Mouse (Mus musculus) lung, postnatal 0 days (tissue): ENCODE measurements around the gene Smap2. TPM values are rescaled to one million over a fixed set of nuclear protein-coding genes. Genes with fewer than 3 reads are reported as not detected.
A peak's percentile ranks its signal among the peaks of the same experiment; 100 is the strongest.

Source experiments
- ATAC-seq: fragments of 200-750 bp; cut with Nextera tagmentation; 2 replicates; pipeline ENCODE4 v1.8.0; 2017; ENCODE audit warnings: moderate library complexity
- DNase-seq: peaks from one replicate; pipeline ENCODE4 v3.0.0-alpha.2; 2016; ENCODE audit warnings: low spot score
- H3K27ac ChIP-seq: fragments of 300-500 bp; sonication (generic); 2 replicates; pipeline ENCODE4 v1.5.1; 2014; ENCODE audit warnings: antibody characterized with exemption, mild to moderate bottlenecking, low read length, mixed read lengths
- H3K27me3 ChIP-seq: fragments of 300-500 bp; sonication (generic); replicated peaks from 2 replicates; pipeline ENCODE4 v1.6.1; 2014; ENCODE audit warnings: low read length, mixed read lengths; ENCODE audit not compliant: insufficient read depth
- H3K36me3 ChIP-seq: fragments of 300-500 bp; sonication (generic); 2 replicates; pipeline ENCODE4 v1.6.1; 2014; ENCODE audit warnings: low read length, mixed read lengths; ENCODE audit not compliant: insufficient read depth
- H3K4me1 ChIP-seq: fragments of 300-500 bp; sonication (generic); 2 replicates; pipeline ENCODE4 v1.6.1; 2014; ENCODE audit warnings: antibody characterized with exemption, low read depth, low read length, mixed read lengths; ENCODE audit not compliant: insufficient read depth
- H3K4me2 ChIP-seq: fragments of 300-500 bp; sonication (generic); replicated peaks from 2 replicates; pipeline ENCODE4 v1.6.1; 2014; ENCODE audit warnings: low read depth, mild to moderate bottlenecking, low read length, moderate library complexity, mixed read lengths
- H3K4me3 ChIP-seq: fragments of 300-500 bp; sonication (generic); 2 replicates; pipeline ENCODE4 v1.5.1; 2014; ENCODE audit warnings: low read depth, low read length
- H3K9ac ChIP-seq: fragments of 300-500 bp; sonication (generic); replicated peaks from 2 replicates; pipeline ENCODE4 v1.6.1; 2014; ENCODE audit warnings: low read depth, mild to moderate bottlenecking
- H3K9me3 ChIP-seq: fragments of 300-500 bp; sonication (generic); 2 replicates; pipeline ENCODE4 v1.6.1; 2016; ENCODE audit warnings: low read length, mixed read lengths
- CTCF ChIP-seq: IDR thresholded peaks from 2 replicates; pipeline ENCODE4 v1.5.1; 2016; ENCODE audit warnings: antibody characterized with exemption, mild to moderate bottlenecking
- EP300 ChIP-seq: IDR thresholded peaks from 2 replicates; pipeline ENCODE4 v1.6.1; 2016; ENCODE audit warnings: antibody characterized with exemption, mild to moderate bottlenecking, control low read depth
- WGBS: fragments of 180-500 bp; shearing (Covaris S2); extraction: QIAGEN DNeasy Blood & Tissue Kit; methylation state at CpG from one replicate; pipeline ENCODE4 v1.1.7; 2014; 5-methylcytosine and 5-hydroxymethylcytosine counted together
- polyA plus RNA-seq: library from polyadenylated mRNA; unstranded; fragments of >200 nt; fragmentation: Nextera tagmentation; extraction: Ambion mirVana; gene quantifications from 2 replicates; pipeline ENCODE4 v1.2.1, GENCODE M21; 2015

Gene Smap2
- polyA plus RNA-seq, 1 experiment from 2014 or later = 10.8 TPM

DNA sequence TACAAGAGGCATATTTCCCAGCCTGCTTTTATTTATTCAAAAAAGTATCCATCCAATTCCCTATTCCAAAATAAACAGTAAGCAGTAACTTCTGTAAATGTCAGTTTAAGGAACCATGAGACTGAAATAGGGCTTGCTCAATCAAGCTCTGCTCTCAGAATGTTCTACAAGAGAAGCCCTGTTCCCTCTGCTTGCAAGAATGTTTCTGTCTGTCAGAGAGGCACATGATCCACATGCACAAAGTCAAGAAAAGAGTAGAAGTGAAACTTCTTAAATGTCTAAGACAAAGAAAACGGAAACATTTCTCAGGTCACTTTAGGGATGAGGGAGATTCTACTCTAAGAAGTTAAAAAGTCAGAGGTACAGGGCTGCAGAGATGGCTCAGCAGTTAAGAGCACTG is 24.0 kb downstream of the Smap2 start:
- H3K4me2 ChIP-seq = no peak overlapping the region
- ATAC-seq (no peak), DNase-seq (peak; percentile 59)
- no peaks in the 10 kb centered on the region for H3K27me3 ChIP-seq
- H3K27ac ChIP-seq = no peak overlapping the region
- no peak overlapping the region for H3K4me3 ChIP-seq
- TF ChIP-seq EP300 = no peak
- no peak for TF ChIP-seq CTCF
- WGBS = 87% methylated on average over 1 of the region's 1 CpGs
- no peaks in the 10 kb centered on the region for H3K36me3 ChIP-seq
- H3K4me1 ChIP-seq = peaks cover 3% of the 10 kb centered on the region; the same call in 1 of the 2 replicates
- no peak overlapping the region for H3K9ac ChIP-seq
- no peaks in the 10 kb centered on the region for H3K9me3 ChIP-seq

DNA sequence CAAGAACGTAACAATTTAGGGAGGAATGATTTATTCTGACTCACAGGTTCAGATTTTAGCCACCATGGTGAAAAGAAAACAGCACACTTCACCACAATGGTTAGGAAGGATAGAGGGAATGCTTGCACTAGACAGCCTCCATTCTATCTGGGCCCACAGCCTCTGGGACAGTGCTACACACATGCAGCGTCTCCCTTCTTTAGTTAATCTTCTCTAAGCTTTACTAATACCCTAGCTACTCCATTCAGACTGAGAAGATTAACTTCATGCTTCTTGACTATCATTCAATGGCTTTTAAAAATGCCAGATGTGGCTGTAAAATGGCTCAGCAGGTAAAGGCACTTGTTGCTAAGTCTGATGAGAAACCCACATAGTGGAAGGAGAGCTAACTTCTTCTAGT is 24.8 kb downstream of the Smap2 start:
- ATAC-seq = no peak
- WGBS = 83% methylated on average over 2 of the region's 2 CpGs
- H3K4me2 ChIP-seq = no peak overlapping the region
- TF ChIP-seq CTCF (no peak), EP300 (no peak)
- H3K27ac ChIP-seq = no peak overlapping the region
- DNase-seq = no peak
- H3K9me3 ChIP-seq = no peaks in the 10 kb centered on the region
- no peak overlapping the region for H3K4me3 ChIP-seq
- H3K27me3 ChIP-seq = no peaks in the 10 kb centered on the region
- peaks cover 3% of the 10 kb centered on the region; the same call in 1 of the 2 replicates for H3K4me1 ChIP-seq
- H3K9ac ChIP-seq = no peak overlapping the region
- H3K36me3 ChIP-seq = no peaks in the 10 kb centered on the region

DNA sequence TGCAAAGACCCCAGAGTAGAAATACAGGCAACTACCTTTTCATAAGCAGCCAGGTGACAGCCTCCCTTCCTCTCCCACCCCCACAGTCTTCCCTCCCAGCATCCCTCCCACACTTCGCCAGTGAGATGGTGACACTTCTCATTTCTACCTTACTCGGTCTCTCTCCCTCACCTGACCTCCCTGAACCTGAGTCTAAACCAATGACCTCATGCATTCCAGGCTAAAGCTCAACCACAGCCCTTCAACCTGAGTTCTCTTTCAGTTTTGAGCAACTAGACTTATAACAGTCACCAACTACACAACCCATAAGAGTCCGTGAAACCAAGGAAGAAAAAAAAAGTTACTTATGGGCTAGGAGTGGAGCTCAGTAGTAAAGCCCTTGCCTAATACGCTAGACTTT is 29.7 kb downstream of the Smap2 start:
- Histone ChIP-seq H3K4me2 (no peak overlapping the region), H3K9me3 (no peaks in the 10 kb centered on the region), H3K4me1 (no peaks in the 10 kb centered on the region), H3K27me3 (no peaks in the 10 kb centered on the region), H3K27ac (no peak overlapping the region), H3K4me3 (no peak overlapping the region), H3K9ac (no peak overlapping the region), H3K36me3 (peaks cover 7% of the 10 kb centered on the region; the same call in 1 of the 2 replicates)
- DNase-seq (no peak), ATAC-seq (no peak)
- WGBS = 62% methylated on average over 4 of the region's 4 CpGs
- no peak for TF ChIP-seq EP300
- TF ChIP-seq CTCF = no peak

DNA sequence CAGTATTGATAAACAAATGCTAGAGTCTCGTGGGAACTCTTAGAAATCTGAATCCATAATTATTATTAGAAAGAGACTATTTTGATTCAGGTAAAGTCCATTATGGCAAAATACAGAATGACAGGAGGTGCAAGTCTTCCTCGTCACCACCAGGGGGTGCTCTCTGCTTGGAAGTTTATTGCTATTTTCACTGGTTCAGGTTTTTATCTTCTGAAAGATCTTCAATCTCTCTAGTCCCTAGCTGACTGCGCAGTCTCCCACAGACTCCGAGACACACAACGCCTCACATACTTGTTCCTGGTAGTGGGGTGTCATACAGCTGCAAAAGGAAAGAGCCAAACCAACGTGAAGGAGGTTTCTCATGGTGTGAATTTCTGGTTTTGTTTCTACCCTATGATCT is 30.6 kb downstream of the Smap2 start:
- H3K36me3 ChIP-seq = peaks cover 7% of the 10 kb centered on the region; the same call in 1 of the 2 replicates
- H3K9ac ChIP-seq = no peak overlapping the region
- no peak overlapping the region for H3K27ac ChIP-seq
- WGBS = 10% methylated on average over 6 of the region's 6 CpGs
- peak; percentile 84 for DNase-seq
- no peaks in the 10 kb centered on the region for H3K4me1 ChIP-seq
- H3K27me3 ChIP-seq = no peaks in the 10 kb centered on the region
- peak; percentile 90 for TF ChIP-seq CTCF
- no peak for TF ChIP-seq EP300
- H3K4me2 ChIP-seq = no peak overlapping the region
- ATAC-seq = peak; percentile 46
- H3K9me3 ChIP-seq = no peaks in the 10 kb centered on the region
- H3K4me3 ChIP-seq = no peak overlapping the region

DNA sequence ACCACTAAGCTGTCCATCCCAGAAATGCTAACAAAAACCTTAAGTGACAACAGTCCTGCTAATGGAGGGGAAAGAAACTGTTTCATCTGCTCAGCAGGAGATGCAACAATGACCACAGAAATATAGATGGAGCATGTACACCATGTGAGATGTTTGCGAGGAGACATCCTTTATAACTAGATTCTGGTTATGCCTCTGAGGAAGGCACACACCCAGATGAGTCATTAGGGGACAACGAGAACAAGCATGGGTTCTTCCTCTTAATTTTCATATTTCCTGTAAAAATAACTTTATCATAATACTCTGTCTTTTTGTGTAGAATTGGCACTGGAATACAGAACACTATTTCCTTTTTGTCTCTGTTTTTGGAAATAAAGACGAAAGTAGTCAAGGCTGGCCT is 38.8 kb downstream of the Smap2 start:
- 78% methylated on average over 3 of the region's 3 CpGs for WGBS
- no peaks in the 10 kb centered on the region for H3K4me1 ChIP-seq
- ATAC-seq = no peak

DNA sequence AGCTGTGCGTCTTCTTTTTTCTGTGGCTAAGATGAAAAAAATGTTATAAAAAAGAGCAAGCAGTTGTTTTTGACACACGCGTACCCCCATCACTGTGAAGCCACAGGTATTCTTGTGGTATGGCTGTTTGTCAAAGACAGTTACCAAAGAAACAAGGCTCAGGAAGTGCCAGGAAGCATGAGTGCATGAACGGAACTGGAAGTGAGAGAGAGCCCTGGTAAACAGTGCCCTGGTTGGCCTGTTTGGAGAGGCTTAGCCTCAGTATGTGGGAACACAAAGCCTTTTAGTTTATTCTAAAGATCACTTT is 41.7 kb downstream of the Smap2 start:
- 63% methylated on average over 4 of the region's 4 CpGs for WGBS
- H3K4me1 ChIP-seq = no peaks in the 10 kb centered on the region
- no peak overlapping the region for H3K27ac ChIP-seq
- no peak for ATAC-seq
- no peak overlapping the region for H3K4me3 ChIP-seq
- no peak overlapping the region for H3K9ac ChIP-seq
- H3K36me3 ChIP-seq = peaks cover 13% of the 10 kb centered on the region; the same call in 1 of the 2 replicates
- no peak overlapping the region for H3K4me2 ChIP-seq
- DNase-seq = no peak
- H3K9me3 ChIP-seq = no peaks in the 10 kb centered on the region
- no peaks in the 10 kb centered on the region for H3K27me3 ChIP-seq
- TF ChIP-seq EP300 (no peak), CTCF (no peak)

More for the DNA sequence above, 38.8 kb downstream of the Smap2 start:
- H3K9ac ChIP-seq = no peak overlapping the region
- H3K4me3 ChIP-seq = no peak overlapping the region
- no peak overlapping the region for H3K4me2 ChIP-seq
- H3K36me3 ChIP-seq = peaks cover 12% of the 10 kb centered on the region; the same call in 1 of the 2 replicates
- no peak overlapping the region for H3K27ac ChIP-seq
- no peaks in the 10 kb centered on the region for H3K27me3 ChIP-seq
- TF ChIP-seq EP300 (no peak), CTCF (no peak)
- no peak for DNase-seq
- no peaks in the 10 kb centered on the region for H3K9me3 ChIP-seq
